Mouse (Mus musculus) c-Kit-positive CD71-negative TER-119-negative erythroid progenitor cells, embryonic 14.5 days (primary cell): ENCODE results near the gene Agbl3.
A peak's percentile ranks its signal among the peaks of the same experiment; 100 is the strongest.

Experiments
- DNase-seq: peaks from one replicate; pipeline ENCODE4 v3.0.0-alpha.2; 2013; ENCODE audit warnings: low read depth

Gene Agbl3

DNA sequence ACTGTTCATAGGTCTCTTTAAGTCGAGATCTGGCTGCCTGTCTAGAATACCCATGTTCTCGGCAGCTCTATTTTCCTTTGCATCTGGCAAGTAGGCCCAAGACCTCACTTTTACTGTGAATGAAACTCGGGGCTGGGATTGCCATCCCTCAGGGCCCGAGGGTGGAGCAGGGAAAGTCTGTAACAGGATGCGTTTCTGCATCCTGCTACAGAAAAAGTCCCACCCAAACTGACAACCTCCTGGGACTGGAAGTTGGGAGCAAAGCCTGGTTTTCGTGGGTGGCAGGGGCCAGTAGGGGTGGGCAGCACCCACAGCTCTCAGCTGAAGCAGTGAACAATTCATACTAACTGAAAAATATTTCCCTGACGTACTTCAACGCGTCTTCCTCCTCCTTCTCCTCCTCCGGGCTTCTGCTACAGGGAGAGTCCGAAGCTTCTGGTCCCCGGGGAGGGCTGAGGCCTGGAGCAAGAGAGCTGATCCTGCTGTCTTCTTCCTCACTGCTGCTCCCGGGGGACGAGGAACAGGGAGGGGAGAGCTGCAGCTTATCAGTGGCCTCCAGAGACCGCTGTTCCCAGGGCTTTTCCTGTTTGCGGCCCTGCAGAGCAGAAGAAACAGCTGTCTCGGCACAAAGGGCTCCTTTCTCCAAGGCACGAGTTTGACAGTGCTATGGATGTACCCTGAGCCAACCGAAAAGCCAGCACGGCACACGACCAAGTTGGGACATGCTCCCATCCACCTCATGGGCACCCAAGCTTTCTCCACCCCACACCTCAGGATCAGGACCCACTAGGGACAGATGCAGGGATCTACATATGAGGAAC is 94.1 kb downstream of the Agbl3 start:
- no peak for DNase-seq

DNA sequence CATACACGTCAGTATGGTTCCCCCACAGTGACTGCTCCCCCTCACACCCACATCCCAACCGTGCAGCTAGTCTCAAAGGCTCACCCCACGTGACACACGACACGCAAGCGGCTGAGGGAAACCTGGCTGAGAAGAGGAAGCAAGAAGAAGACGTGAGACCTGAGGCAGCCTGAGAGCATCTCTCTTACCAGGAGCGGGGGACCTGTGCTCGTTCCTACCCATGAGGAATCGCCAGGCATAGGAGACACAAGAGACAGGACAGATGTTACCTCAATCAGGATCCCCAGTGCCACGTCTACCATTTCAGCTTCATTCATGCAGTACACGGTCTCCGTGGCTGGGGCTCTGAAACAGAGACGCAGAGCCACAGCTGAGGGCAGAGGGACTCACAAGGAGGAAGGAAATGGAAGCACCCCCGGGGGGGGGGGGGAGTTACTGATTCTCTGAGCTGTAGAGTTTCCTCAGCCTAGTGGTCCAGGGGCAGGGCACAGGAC is 95.1 kb downstream of the Agbl3 start:
- no peak for DNase-seq

DNA sequence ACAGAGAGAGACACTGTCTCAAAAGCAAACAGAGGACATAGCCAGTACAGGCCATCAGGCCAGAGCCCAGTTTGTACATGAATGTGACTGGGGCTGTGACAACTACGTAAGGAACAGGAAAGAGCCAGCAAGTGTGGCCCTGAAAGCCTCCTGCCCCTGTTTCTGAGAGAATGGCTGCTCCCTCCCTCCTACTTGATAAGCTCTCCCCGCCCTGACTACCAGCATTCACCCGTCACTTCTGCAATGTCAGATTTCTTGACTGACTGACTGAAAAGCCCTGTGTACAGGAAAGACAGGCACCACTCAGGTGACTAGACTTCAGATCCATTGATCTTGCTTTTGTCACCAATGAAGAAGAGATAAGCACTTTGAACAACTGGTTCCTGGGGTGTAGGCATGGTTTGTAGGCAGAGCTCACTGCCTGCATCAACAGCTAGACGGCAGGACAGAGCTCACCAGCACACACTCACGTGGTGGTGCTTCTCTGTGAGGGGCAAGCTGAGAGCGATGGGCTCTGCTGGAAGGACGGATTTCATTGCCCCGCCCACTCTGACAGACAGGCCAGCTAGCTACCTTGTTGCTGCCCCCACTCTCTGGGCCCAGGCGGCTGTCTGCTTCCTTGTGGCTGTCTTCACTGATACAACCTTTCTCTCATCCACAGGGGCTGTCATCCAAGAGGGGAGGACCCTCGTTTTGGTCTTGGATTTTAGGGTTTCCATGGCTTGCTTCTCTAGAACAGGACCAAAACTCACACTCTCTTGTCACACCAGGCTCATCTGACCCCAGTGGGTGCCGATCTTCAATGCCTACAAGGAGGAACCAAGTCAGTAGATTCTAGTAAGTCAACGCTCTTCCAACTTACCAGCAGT is 96.0 kb downstream of the Agbl3 start:
- DNase-seq, result no peak

DNA sequence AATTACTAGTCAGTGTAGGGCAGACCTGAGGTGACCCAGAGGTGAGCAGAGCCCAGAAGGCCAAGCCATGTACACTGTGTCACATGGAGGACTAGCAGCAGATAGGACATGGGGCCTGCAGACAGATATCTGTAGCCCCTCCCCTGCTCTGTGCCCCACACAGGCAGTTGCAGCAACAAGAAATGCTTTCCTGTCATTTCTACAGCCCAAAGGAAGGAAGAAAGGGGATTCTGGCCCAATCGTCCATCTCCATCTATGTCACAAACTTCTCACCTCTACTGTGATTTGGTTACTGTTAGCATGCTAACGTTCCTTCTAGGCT is 96.6 kb downstream of the Agbl3 start:
- no peak for DNase-seq

DNA sequence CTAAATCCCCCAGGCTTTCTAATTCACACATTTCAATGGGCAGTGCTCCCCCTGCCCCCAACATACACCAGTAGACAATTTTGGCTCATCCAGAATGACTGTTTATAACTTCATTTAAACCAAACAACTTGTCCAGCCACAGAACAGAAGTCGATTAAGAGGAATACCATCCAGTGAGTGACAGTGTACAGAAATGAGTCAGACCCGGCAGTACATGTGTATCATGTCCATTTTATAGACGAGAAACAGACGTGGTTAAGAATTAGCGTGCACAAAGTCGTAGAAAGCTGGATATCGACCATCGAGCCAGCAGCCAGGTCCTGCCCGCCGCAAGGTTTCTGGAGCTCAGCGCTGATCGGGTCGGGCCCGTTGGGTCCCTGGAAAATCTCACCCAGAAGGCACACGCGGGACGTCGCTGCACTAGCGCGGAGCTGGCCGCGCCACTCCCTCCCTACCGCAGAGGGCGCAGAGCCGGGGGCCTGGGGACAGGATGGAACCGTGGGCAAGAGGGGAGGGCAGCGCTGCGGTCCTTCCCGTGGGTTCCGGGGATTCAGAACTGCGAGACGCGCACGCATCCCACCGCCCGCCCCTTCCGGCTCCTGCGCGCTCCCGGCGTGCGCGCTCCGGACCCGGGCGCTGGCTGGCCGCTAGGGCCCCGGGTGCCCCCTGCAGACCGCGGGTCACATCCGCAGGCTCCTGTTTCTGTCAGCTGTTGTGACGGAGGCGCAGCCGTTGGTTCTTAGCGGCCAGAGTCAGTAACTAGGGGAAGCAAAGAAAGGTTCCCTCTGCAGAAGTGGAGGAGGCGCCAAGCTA is 97.5 kb downstream of the Agbl3 start, which contains the start of gene Cyren:
TSS of gene Cyren (minus strand) at position 552 of the 813 bp plus-strand sequence.
- peak; percentile 82 for DNase-seq

DNA sequence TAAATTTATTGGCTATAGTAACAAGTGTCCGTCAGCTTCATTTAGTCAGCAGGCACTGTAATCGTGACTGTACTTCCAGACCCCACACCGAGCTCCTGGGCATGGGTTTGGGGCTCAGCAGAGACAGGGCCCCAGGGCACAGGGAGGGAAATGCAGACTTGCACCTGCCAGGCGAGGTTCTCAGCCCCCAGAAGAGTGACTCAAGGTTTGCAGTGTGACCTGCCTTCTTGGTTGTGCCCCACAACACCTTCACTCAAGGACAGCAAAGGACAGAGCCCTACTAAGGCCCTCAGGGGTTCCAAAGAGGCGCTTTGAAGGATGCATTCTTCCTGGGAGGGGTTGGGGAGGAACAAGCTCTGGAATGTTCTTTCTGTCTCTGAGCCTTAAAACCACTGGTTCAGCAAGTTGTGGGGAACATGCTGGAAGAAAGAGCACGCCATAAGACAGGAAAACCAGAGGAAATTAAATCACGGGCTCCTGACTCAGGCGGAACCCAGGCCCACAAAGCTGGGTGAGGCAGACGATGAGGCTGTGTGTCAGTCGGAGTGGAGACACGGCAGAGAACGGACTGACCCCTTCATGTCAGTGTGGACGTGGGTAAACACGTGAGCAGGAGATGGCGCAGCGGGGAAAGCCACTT is 99.0 kb downstream of the Agbl3 start:
- DNase-seq, result no peak

DNA sequence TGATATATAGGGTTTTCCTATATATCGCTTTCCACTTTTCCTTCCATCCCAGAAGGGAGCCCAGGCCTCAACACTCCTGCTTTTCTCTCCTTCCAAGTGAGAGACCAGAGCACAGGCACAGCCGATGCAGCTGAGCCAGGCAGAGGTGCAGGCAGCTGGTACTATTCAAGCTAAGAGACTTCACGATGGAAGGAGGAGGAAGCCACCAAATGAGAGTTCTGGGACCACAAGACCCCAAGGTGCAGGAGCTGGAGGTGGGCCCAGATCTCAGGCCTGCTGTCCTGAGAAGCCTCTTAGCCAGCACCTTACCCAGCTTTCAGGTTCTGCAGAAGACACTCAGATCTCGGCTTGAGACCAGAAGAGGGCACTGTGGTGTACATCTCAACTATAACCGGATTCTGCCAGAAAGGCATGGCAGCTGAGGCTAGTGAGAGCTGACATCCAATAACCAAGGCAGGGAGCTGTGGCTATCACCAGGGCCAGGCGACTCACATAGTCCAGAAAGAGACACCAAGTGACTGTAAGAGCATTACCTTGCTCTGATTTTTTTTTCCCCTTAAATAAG is 99.8 kb downstream of the Agbl3 start:
- DNase-seq, result no peak

DNA sequence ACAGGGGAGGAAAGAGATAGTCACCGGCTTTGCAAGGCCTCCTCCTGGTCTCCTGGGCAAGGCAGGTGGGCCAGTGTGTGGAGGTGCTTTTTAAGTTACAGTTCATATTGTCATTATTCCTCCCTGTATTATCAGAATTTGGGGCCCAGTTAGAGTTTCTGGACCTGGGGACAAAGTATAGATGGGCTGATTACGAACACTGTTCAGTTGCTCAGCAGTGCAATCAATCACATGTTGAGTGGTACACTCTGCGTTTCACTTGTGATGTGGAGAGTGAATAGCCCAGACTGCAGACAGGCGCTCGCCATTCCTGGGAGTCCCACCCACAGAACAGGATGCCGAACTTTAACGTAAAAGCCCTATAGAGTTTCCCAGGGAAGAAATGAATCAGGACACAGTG is 104.5 kb downstream of the Agbl3 start:
- DNase-seq, result no peak

DNA sequence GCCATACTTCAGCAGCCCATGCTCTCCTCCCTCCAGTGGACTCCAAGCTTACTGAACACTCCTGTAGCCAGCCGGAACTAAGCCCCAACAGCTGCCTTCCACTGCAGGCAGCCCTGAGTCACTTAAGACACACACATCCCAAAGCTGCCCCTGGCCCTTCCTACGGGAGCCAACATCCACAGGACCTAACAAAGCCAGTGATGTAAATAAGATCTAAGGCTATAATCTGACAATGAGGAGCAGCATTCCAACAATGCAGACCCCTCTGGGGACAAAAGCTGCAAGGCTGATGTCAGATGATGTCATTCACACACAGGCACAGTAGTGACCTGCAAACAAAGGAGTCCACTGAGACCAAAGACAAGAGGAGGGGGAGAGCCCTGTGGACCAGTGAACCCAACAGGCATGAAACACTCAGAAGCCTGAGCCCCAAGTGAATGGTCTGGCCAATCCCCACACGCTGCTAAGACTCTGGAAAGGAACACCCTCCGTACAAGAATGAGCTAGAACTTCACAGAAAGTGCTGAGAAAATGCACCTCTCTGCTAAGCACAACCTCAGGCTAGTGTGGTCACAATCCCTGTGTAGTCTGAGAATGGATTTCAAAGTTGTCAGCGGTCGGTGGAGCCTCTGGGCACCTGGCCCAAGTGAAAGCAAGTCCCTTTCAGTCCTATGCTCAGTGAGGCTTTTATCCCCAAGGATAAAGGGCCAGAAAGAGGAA is 107.1 kb downstream of the Agbl3 start:
- DNase-seq, result no peak

DNA sequence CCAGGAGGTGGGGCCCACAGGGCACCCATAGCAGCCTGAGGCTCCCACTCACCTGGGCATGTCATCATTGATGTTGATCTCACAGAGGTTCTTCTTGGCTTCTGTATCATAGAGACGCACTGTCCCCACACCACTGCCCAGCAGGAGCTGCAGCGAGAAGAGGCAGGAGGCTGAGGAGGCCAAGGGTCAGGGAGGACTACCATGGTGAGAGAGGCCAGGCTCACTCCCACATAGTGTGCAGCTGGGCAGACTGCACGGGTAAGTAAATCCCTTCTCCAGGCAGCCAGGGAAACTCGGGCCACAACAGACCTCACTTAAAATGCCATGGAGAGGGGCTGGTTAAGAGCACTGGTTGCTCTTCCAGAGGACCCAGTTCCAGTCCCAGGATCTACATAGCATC is 109.0 kb downstream of the Agbl3 start:
- DNase-seq, result no peak

DNA sequence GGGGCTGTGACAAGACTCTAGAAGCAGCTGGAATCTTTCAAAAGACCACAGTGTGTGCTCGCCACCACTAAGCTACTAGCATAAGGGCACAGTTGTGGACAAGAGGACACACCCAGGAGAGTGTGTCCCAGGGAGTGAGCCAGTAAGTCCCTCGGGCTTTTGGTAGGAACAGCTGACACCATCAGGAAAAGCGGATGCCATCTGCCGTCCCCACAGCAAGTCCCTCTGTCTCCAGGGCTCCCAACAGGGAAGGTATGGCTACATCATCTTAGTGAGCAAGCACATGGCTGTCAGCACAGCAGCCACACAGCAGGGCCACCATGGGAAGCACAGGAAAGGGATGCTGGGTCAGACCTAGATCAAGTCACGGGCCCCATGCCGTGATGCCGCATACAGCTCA is 115.3 kb downstream of the Agbl3 start:
- no peak for DNase-seq

DNA sequence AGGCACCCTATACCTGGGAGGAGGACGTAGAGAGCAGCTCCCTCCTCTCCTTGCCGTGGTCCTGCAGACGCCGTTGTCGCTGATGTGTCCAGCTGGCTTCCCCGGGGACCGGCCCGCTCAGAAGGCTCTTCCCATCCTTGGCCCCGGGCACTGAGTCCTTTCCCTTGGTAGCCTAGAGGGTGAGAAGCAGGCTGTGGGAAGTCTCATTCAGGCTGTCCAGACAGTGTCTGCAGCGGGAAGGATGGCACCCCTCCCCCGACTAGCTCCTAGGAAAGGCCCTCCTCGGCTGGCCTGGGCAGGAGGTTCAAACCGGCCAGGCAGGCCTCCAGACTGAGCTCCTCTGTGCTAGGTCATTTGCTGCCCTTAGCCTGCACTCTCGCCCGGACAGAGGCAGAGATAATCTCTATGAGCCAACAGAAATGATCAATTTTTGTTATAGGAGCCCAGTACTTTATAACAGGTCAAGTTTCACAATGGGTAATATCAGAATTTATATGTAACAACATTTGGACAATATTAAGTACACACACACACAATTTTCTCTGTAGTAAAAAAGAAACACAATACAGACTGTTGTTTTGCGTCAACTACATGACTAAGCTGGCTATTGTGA is 116.0 kb downstream of the Agbl3 start:
- DNase-seq, result no peak

DNA sequence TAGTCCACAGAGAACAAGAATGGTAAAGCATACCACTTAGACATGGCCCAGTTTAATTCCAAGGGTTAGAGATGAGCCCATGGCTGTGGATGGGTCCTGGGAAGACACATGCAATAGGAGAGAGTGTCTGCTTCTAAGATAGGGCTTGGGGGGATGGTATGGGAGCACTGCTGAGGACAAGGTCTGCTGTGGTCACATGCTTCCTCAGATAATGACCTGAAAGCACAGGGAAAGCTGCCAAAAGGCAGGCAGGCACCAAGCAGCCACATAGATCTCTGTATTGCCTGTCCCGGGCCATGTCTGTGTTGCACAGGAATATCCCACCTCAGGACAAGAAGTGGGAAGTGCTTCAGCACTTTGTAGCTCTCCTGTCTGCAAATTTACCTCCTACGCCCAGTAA is 118.9 kb downstream of the Agbl3 start:
- DNase-seq, result no peak

DNA sequence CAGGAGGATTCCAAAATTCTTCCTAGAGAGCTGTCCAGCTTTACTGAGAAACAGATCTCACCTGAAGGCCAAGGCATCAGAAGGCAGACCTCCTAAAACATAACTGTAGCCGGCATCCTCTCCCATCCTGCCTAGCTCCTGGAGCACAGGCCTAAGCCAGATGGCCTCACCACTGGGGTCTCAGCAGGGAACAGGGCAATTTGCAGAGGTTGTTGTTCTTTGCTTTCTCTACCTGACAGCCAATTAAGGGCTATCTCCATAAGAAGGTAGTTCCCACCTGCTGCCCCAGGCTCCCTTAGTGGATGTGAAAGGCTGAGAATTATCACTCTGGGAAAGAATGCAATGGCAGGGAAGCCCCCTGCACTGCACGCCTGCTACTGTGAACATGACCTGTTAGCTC is 120.8 kb downstream of the Agbl3 start:
- DNase-seq, result no peak

DNA sequence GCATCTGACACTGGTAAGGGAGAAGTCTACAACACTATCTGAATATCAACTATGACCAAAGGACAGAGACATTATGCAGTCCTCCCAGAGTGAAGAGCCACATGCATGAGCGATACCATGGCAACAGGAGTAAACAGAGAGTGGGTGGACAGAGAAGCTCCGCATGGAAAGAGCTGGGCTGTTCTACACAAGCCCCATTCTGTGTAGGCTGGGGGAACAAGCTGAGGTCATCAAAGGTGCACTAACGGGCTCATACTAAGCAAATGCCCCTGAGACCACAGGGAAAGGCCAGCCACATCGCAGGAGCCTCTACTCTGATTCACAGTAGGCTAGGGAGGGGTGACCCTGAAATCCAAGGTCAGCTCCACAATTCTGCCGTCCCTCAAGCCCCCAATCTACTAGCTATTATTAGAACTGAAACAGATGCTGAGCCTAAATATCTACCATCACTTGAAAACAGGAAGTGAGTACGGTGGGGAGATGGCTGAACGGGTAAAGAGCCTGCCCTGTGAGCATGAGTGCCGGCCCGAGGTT is 121.7 kb downstream of the Agbl3 start:
- no peak for DNase-seq

DNA sequence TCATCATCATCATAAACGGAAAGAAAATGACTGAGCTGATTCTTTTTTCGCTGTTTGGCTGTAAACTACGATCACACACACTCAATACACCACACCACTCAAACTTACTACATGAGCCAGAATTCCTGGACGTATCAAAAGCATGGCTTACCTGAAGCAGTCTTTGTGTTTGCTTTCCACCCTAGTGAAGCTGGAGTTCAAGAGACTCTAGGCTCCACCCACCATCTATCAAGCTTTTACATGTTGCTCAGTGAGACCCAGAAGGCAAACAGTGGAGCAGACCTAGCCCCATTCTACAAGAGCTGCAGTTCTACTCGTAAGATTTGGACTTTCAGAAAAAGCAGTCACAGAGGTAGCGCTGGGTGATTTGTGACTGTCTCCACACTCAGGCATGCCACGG is 122.3 kb downstream of the Agbl3 start:
- no peak for DNase-seq

DNA sequence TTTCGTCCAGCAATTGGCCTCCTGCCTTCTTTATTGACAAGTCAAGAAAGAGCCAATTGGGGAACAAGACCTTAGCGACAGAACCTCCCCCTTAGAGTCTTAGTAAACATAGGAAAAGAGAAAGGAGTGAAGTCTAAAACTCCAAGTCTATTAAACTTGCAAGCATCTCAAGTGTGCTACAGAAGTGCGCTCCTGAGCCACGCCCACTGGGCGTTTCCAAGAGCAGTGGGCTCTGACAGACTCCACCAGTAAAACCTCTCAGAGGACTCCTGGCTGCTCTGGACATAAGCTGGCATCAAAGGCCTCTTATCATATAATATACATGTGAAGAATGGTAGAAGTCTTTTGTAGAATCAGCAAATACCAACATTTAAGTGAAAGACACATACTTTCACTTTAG is 123.2 kb downstream of the Agbl3 start:
- DNase-seq, result no peak

DNA sequence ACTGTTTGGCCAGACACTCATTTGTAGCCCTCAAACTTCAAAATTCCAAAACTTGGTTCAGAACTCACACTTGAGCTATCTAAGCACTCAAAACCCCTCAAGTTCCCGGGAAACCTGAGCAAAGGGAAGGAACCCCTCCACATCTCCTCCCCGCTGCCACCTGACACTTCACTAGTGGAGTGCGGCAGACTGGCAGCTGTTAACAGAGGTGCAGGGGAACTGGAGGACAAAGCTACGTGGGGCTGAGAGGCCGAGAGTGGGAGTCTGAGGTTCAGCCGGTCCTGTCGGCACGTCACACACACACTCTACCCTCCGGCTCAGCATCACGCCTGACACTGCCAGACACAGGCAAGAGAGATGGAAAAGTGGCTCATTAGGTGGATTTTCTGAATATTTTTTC is 123.6 kb downstream of the Agbl3 start:
- DNase-seq, result no peak

DNA sequence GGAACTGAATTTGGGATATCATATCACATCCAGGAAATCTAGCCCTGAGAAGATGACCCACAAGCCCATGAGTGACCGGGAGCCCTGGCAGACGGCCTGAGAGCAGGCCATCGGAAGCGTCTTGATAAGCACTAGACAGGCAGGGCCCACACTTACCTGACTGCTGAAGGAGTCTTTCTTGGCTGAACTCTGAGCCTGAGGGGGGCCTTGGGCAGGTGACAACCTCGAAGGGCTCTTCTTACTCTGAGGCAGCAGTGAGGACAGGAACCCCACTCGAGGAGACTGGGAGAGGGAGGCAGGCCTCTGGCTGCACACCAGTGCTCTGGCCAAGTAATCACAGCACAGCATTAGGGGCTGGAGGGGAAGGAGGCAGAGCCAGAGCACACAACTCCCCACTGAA is 124.1 kb downstream of the Agbl3 start:
- no peak for DNase-seq

DNA sequence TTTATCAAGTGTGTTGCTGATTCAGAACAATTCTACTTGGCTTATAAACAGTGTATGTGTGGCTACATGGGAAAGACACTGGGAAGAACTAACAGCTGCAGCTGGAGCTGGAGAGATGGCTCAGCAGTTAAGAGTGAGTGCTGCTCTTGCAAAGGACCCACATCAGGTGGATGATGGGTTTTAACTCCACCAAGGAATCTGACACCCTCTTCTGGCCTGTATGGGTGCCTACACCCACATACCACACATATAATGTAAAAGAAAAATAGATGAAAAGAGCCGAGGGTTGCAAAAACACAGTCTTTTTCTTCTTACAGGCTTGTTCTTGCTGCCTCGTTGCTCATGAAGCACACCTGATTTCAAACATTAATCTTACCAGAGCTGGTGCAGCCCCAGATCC is 125.9 kb downstream of the Agbl3 start:
- DNase-seq, result no peak
